Mouse (Mus musculus): Measurements from ENCODE around the gene Agbl4. TPM values are rescaled to one million over a fixed set of nuclear protein-coding genes. Genes with fewer than 3 reads are reported as not detected.

Agbl4 gene
- polyA plus RNA-seq, 1 experiment: not detected

GRCm38 (mm10) chr4:111349965-111350364 lies 952.5 kb downstream of the Agbl4 start:
- H3K79me2 ChIP-seq (ENCODE audit: control insufficient read depth, insufficient read depth): no peaks in the 10 kb centered on the region
- H3K27me3 ChIP-seq (ENCODE audit: control insufficient read depth, insufficient read depth, insufficient read length): no peaks in the 10 kb centered on the region
- H3K4me3 ChIP-seq (ENCODE audit: insufficient read depth, poor library complexity, severe bottlenecking): no peak overlapping the region
- TF ChIP-seq MYOG (IDR thresholded peaks at IDR 0.05; ENCODE audit: control insufficient read depth, extremely low read depth, insufficient read length) (no peak), MAX (IDR thresholded peaks at IDR 0.05) (no peak), CTCF (IDR thresholded peaks at IDR 0.05; ENCODE audit: control insufficient read depth, insufficient read depth, insufficient read length) (no peak), USF1 (IDR thresholded peaks at IDR 0.05; ENCODE audit: low read depth) (no peak), CEBPB (IDR thresholded peaks at IDR 0.05; ENCODE audit: low read depth) (no peak), MYOD1 (IDR thresholded peaks at IDR 0.05; ENCODE audit: control insufficient read depth, insufficient read length, low read depth) (no peak), FOSL1 (IDR thresholded peaks at IDR 0.05; ENCODE audit: insufficient read depth, low read length, poor library complexity, severe bottlenecking) (no peak)
- H3K36me3 ChIP-seq (ENCODE audit: control insufficient read depth, insufficient read depth): no peaks in the 10 kb centered on the region
- no peak overlapping the region for H3ac ChIP-seq (ENCODE audit: control insufficient read depth, insufficient read length, low read depth)
- no peaks in the 10 kb centered on the region for H3K79me3 ChIP-seq (ENCODE audit: low read depth)

GRCm38 (mm10) chr4:111350615-111351525 lies 953.4 kb downstream of the Agbl4 start:
- Histone ChIP-seq H3K79me3 (ENCODE audit: low read depth) (no peaks in the 10 kb centered on the region), H3K27me3 (ENCODE audit: control insufficient read depth, insufficient read depth, insufficient read length) (no peaks in the 10 kb centered on the region), H3K4me3 (ENCODE audit: insufficient read depth, poor library complexity, severe bottlenecking) (no peak overlapping the region), H3K36me3 (ENCODE audit: control insufficient read depth, insufficient read depth) (no peaks in the 10 kb centered on the region), H3K79me2 (ENCODE audit: control insufficient read depth, insufficient read depth) (no peaks in the 10 kb centered on the region), H3ac (ENCODE audit: control insufficient read depth, insufficient read length, low read depth) (no peak overlapping the region)
- TF ChIP-seq CEBPB (IDR thresholded peaks at IDR 0.05; ENCODE audit: low read depth) (no peak), MYOD1 (IDR thresholded peaks at IDR 0.05; ENCODE audit: control insufficient read depth, insufficient read length, low read depth) (no peak)

GRCm38 (mm10) chr4:111356584-111357115 lies 959.2 kb downstream of the Agbl4 start:
- no peaks in the 10 kb centered on the region for H3K27me3 ChIP-seq (ENCODE audit: control insufficient read depth, insufficient read depth, insufficient read length)
- H3K36me3 ChIP-seq (ENCODE audit: control insufficient read depth, insufficient read depth): no peaks in the 10 kb centered on the region
- no peak overlapping the region for H3K4me3 ChIP-seq (ENCODE audit: insufficient read depth, poor library complexity, severe bottlenecking)
- H3K79me2 ChIP-seq (ENCODE audit: control insufficient read depth, insufficient read depth): no peaks in the 10 kb centered on the region
- H3K79me3 ChIP-seq (ENCODE audit: low read depth): no peaks in the 10 kb centered on the region
- TF ChIP-seq USF1 (IDR thresholded peaks at IDR 0.05; ENCODE audit: low read depth) (no peak), MAX (IDR thresholded peaks at IDR 0.05) (no peak), FOSL1 (IDR thresholded peaks at IDR 0.05; ENCODE audit: insufficient read depth, low read length, poor library complexity, severe bottlenecking) (no peak), CEBPB (IDR thresholded peaks at IDR 0.05; ENCODE audit: low read depth) (no peak), MYOG (IDR thresholded peaks at IDR 0.05; ENCODE audit: control insufficient read depth, extremely low read depth, insufficient read length) (no peak), CTCF (IDR thresholded peaks at IDR 0.05; ENCODE audit: control insufficient read depth, insufficient read depth, insufficient read length) (no peak), MYOD1 (IDR thresholded peaks at IDR 0.05; ENCODE audit: control insufficient read depth, insufficient read length, low read depth) (no peak)
- no peak overlapping the region for H3ac ChIP-seq (ENCODE audit: control insufficient read depth, insufficient read length, low read depth)

DNA sequence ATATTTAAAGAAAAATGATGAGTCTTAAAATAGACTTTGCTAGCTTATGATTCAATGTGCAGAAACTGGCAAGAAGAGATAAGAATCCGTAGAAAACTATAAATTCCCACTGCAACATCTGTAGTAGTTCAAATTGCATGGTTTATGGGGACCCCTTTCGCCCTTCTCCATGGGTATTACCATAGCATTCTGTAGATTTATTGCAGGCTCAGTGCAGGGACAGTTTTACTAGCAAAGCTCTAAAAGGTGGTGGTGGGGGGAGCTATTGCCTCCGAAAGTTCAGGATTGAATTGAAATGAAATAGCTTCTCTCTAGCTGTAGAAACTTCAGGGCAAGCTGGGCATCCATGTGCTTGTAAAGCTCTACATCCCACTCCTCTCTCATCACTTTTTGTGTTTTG lies 959.7 kb downstream of the Agbl4 start:
- no peaks in the 10 kb centered on the region for H3K36me3 ChIP-seq (ENCODE audit: control insufficient read depth, insufficient read depth)
- no peaks in the 10 kb centered on the region for H3K27me3 ChIP-seq (ENCODE audit: control insufficient read depth, insufficient read depth, insufficient read length)
- no peaks in the 10 kb centered on the region for H3K79me3 ChIP-seq (ENCODE audit: low read depth)
- H3K79me2 ChIP-seq (ENCODE audit: control insufficient read depth, insufficient read depth): no peaks in the 10 kb centered on the region
- TF ChIP-seq CTCF (IDR thresholded peaks at IDR 0.05; ENCODE audit: control insufficient read depth, insufficient read depth, insufficient read length) (no peak), MAX (IDR thresholded peaks at IDR 0.05) (no peak), MYOG (IDR thresholded peaks at IDR 0.05; ENCODE audit: control insufficient read depth, extremely low read depth, insufficient read length) (no peak), CEBPB (IDR thresholded peaks at IDR 0.05; ENCODE audit: low read depth) (no peak), MYOD1 (IDR thresholded peaks at IDR 0.05; ENCODE audit: control insufficient read depth, insufficient read length, low read depth) (no peak), USF1 (IDR thresholded peaks at IDR 0.05; ENCODE audit: low read depth) (no peak), FOSL1 (IDR thresholded peaks at IDR 0.05; ENCODE audit: insufficient read depth, low read length, poor library complexity, severe bottlenecking) (no peak)
- no peak overlapping the region for H3ac ChIP-seq (ENCODE audit: control insufficient read depth, insufficient read length, low read depth)
- no peak overlapping the region for H3K4me3 ChIP-seq (ENCODE audit: insufficient read depth, poor library complexity, severe bottlenecking)

DNA sequence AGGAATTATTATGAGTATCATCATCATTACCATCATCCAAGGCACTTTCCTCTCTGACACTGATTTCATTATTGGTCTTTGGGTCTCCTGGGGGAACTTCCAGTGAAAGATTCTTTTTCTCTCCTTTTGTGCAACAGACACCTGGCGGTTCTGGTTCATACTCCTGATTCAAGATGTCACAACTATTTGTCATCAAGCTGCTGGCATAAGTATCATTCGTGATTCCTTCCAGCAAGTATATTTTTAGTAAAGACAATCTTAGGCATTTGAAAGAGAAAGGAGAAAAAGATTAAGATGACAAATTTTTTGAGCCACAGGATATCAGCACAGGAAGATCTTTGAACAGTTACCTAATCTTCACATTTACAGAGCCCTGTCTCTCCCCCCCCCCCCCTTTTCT lies 966.7 kb downstream of the Agbl4 start:
- Histone ChIP-seq H3K27me3 (ENCODE audit: control insufficient read depth, insufficient read depth, insufficient read length) (no peaks in the 10 kb centered on the region), H3K4me3 (ENCODE audit: insufficient read depth, poor library complexity, severe bottlenecking) (no peak overlapping the region), H3K79me2 (ENCODE audit: control insufficient read depth, insufficient read depth) (no peaks in the 10 kb centered on the region), H3ac (ENCODE audit: control insufficient read depth, insufficient read length, low read depth) (no peak overlapping the region), H3K79me3 (ENCODE audit: low read depth) (no peaks in the 10 kb centered on the region), H3K36me3 (ENCODE audit: control insufficient read depth, insufficient read depth) (no peaks in the 10 kb centered on the region)
- TF ChIP-seq FOSL1 (IDR thresholded peaks at IDR 0.05; ENCODE audit: insufficient read depth, low read length, poor library complexity, severe bottlenecking) (no peak), CTCF (IDR thresholded peaks at IDR 0.05; ENCODE audit: control insufficient read depth, insufficient read depth, insufficient read length) (no peak), CEBPB (IDR thresholded peaks at IDR 0.05; ENCODE audit: low read depth) (no peak), MAX (IDR thresholded peaks at IDR 0.05) (no peak), MYOD1 (IDR thresholded peaks at IDR 0.05; ENCODE audit: control insufficient read depth, insufficient read length, low read depth) (no peak), MYOG (IDR thresholded peaks at IDR 0.05; ENCODE audit: control insufficient read depth, extremely low read depth, insufficient read length) (no peak), USF1 (IDR thresholded peaks at IDR 0.05; ENCODE audit: low read depth) (no peak)

Data from C2C12 (cell line).